Mouse (Mus musculus) MEL (cell line): ENCODE data around the gene Cpox.

ENCODE experiments used
- CTCF ChIP-seq, 3 experiments: IDR thresholded peaks in 2 of 3; conservative IDR thresholded peaks in 1 of 3; 2 replicates each; pipeline ENCODE4 v1.5.1; 2011 to 2012; ENCODE audit warnings: low read length in 3 of 3, low read depth in 2 of 3, mild to moderate bottlenecking in 2 of 3, improper control_type of control experiment in 1 of 3, inconsistent platforms in 1 of 3, mixed read lengths in 1 of 3, moderate library complexity in 1 of 3; ENCODE audit not compliant: control insufficient read depth in 1 of 3, insufficient read depth in 1 of 3, poor library complexity in 1 of 3, severe bottlenecking in 1 of 3
- ETS1 ChIP-seq: IDR thresholded peaks from 2 replicates; pipeline ENCODE4 v1.6.1; 2012; ENCODE audit warnings: low read depth, mild to moderate bottlenecking, inconsistent platforms, low read length, improper control_type of control experiment, moderate library complexity
- NRF1 ChIP-seq: IDR thresholded peaks from 2 replicates; pipeline ENCODE4 v1.6.1; 2014; ENCODE audit warnings: low read depth, mild to moderate bottlenecking, inconsistent platforms, low read length, improper control_type of control experiment, moderate library complexity; ENCODE audit not compliant: poor library complexity, insufficient read depth, severe bottlenecking
- POLR2A ChIP-seq, 2 experiments: IDR thresholded peaks; 2 replicates each; pipeline ENCODE4 v1.6.1; 2011 to 2012; ENCODE audit warnings: low read length in 2 of 2, mild to moderate bottlenecking in 2 of 2, control low read depth in 1 of 2, improper control_type of control experiment in 1 of 2, low read depth in 1 of 2, moderate library complexity in 1 of 2; ENCODE audit not compliant: control insufficient read depth in 1 of 2, insufficient read depth in 1 of 2, poor library complexity in 1 of 2
- POLR2AphosphoS5 ChIP-seq: IDR thresholded peaks from 2 replicates; pipeline ENCODE4 v1.6.1; 2012; ENCODE audit warnings: low read depth, borderline replicate concordance, mild to moderate bottlenecking, inconsistent platforms, low read length, moderate library complexity, mixed read lengths
- ZC3H11A ChIP-seq: IDR thresholded peaks from 2 replicates; pipeline ENCODE4 v1.6.1; 2012; ENCODE audit warnings: low read depth, mild to moderate bottlenecking, inconsistent platforms, low read length, improper control_type of control experiment

DNA sequence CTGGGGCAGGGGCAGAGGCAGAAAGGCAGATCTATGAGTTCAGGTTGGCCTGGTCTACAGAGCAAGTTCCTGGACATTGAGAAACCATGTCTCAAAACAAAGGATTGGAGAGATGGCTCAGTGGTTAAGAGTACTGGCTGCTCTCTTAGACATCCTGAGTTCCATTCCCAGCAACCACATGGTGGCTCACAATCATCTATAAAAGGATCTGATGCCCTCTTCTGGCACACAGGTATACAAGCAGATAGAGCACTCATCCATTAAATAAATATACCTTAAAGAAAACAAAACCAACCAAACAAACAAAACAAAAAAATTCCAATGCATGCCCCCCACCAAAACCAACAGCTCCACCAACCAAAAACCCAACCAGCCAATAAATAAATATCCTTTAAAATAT, 14.4 kb downstream of the Cpox start:
- no peak for TF ChIP-seq ETS1
- TF ChIP-seq NRF1: no peak
- TF ChIP-seq CTCF (IDR thresholded peaks at IDR 0.05 in 2 of 3, conservative IDR thresholded peaks at IDR 0.05 in 1 of 3; ENCODE audit: control insufficient read depth in 1 of 3, insufficient read depth in 1 of 3, low read depth in 2 of 3, low read length in 3 of 3, poor library complexity in 1 of 3, severe bottlenecking in 1 of 3): peak; percentile 21 to 72 (median 22); a peak in 4 of 6 replicates
- no peak for TF ChIP-seq POLR2A (IDR thresholded peaks at IDR 0.05; ENCODE audit: control insufficient read depth in 1 of 2, insufficient read depth in 1 of 2, low read depth in 1 of 2, low read length in 2 of 2, poor library complexity in 1 of 2)
- no peak for TF ChIP-seq POLR2AphosphoS5
- TF ChIP-seq ZC3H11A: peak; percentile 62
